Mouse (Mus musculus) olfactory bulb, adult 2 months (tissue): Measurements from ENCODE around the gene March1.

Experiments
- CTCF ChIP-seq: fragments of 200-500 bp; IDR thresholded peaks from 2 replicates; pipeline ENCODE4 v1.5.1; 2012; ENCODE audit warnings: low read depth, mild to moderate bottlenecking, low read length, moderate library complexity; ENCODE audit not compliant: insufficient read depth
- POLR2A ChIP-seq: fragments of 200-500 bp; IDR thresholded peaks from 2 replicates; pipeline ENCODE4 v1.6.1; 2012; ENCODE audit warnings: mild to moderate bottlenecking, low read depth, low read length, moderate library complexity; ENCODE audit not compliant: insufficient read depth

DNA sequence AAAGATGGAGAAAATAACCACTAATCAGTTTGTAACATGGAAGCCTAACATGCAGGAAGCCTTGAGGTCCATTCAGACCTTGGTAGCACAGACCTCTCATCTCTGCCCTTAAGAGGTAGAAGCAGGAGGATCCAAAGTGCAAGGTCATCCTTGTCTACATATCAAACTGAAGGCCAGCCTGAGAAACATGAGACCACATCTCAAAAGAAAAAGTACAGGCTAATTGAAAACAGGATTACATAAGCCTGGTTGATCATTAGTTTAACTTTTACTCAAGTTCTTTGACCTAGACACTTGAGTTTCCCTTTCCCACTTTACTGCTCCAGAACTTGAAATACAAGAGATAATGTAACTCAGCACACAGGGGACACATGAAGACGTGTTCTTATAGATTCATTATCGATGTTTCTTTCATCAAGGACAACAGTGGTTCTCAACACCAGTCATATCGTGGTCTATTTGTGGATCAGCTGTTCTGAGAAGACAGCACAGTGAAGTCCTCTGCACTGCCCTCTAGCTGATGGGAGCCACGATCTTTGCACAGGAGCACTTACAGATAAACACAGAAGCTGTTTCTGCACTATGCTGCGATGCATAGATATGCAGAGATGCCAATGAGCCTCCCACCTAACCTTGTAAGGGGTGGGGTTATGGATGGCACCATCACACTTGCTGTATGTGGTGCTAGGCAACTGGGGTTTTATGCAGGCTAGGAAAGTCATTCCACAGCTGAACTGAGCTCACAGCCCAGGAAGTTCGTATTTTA is 789.1 kb downstream of the March1 start:
- TF ChIP-seq POLR2A (no peak), CTCF (no peak)
